Mouse (Mus musculus): ENCODE measurements at regions not wholly inside any gene's neighbourhood (a gene's known extent, or its start where the extent isn't known, plus 50 kb on each side); places are given as distances from the start of the nearest gene placed in this dataset.
A peak's percentile ranks its signal among the peaks of the same experiment; 100 is the strongest.

- DNase-seq (ENCODE audit: low spot score in 2 of 2), result no peak
Measured at GRCm38 (mm10) chr12:25615377-25615776, 518.4 kb upstream of the Id2 start.

GRCm38 (mm10) chr12:25613473-25613872, 516.5 kb upstream of the Id2 start:
- DNase-seq (ENCODE audit: low spot score in 2 of 2), result no peak

GRCm38 (mm10) chr12:25609045-25609444, 512.1 kb upstream of the Id2 start:
- peak in 1 of 2 experiments; percentile 50 for DNase-seq (ENCODE audit: low spot score in 2 of 2)

DNA sequence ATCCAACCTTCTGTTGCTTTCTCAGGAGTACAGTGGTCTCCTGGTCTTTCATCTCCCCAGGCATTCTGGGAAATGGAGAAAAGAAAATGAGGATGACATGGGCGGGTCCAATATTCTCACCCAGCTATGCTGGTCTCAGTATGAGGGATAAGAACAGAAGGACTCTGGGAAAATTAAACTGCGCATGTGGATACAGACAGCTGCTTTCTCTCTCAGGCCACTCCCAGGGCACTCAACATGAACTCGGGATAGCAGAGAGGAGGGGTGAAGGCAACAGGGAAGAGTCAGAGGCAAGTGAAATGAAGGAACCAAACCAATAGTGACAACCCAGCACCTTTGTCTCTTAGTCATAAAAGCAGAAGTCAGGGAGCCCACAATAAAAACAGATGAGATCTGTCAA, 508.5 kb upstream of the Id2 start:
- DNase-seq (ENCODE audit: low spot score in 2 of 2), result no peak

DNA sequence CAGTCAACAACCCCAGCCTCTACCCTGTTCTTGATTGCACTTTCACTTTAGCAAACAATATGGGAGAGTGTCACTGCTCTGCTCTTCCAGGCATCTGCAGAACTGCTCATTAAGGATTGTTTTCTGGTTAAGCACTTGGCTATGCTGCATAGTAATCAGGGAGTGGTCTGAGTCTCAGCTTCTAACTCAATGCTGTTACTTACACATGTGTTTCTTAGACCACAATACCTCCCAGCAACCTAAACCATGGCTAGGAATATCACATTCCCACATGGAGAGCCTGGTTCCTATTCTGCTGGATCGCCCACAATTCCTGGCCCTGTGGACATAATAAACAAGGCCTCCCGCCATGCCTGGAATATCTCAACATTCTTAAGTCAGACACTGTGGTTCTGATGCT, 493.3 kb upstream of the Id2 start:
- DNase-seq (ENCODE audit: low spot score in 2 of 2), result no peak

DNA sequence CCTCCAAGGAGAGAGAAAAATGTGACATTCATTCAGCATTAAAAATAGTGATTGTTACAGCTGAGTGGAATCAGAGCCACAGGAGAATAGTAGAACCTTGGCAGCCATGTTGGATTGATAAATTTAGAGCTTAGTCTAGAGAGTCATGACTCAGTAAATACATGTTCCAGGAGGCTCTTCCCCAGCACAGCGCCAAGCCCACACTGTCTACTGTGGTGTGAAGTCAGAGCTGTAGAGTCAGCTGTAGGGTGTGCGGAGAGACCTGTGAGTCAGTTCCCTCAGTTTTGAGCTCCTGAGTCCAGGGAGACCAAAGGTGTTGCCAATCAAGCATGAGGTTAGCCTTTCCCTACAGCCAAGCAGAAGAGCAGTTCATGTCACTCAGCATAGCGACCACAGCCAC, 488.8 kb upstream of the Id2 start:
- DNase-seq (ENCODE audit: low spot score in 2 of 2), result no peak

GRCm38 (mm10) chr12:25579407-25579806, 482.5 kb upstream of the Id2 start:
- no peak for DNase-seq (ENCODE audit: low spot score in 2 of 2)

DNA sequence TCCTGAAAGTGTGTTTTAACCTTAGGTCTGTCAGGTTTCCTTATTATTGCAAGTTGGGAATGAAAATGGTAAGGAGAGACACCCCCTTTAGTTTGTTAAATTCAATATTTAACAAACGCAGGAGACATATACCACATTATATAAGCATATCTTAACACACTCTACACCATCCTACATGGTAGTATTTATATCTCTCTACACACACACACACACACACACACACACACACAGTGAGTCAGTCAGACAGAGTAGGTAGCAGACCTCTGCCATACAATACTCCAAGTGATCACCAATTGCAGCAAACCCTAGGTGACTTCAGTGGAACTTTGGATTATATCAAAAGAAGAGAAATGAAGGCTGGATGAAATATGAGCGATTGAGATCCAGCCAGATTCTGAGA, 468.2 kb upstream of the Id2 start:
- no peak for DNase-seq (ENCODE audit: low spot score in 2 of 2)

DNA sequence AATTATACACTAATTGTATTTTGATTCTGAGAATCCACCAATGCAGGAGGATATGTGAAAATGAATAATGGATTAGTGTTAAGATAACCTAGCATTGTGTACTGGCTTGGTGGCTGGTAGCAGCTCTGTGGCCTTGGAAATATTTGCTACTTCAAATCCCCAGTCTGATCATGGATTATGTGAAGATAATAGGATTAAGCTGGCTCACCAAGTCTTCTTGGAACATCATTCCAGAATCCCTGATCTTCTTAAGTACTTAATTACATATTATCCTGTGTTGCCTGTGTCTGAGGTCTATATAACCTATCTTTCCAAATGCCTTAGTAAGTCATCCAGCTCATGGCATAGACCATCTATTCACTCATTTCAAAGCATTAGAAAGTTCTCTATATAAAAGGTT, 462.7 kb upstream of the Id2 start:
- no peak for DNase-seq (ENCODE audit: low spot score in 2 of 2)

- no peak for DNase-seq (ENCODE audit: low spot score in 2 of 2)
Measured at GRCm38 (mm10) chr12:25553656-25554055, 456.7 kb upstream of the Id2 start.

DNA sequence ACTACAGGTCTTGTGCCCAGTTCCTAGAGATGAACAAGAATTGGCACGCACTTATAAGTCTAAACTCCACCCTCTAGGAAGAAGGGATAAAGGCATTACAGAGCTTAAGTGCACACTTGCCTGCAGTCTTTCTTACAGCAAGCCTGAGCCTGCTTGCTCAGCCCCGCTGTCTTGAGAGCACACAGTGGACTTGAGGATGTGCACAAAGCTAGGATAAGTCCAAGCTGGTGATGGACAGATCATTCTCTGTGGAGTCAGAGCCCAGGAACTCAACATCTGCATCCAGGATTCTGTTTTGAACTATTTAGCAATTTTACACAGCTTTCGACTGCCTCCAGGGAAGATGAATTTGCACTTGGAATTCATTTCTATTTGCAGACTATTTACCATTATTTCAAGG, 452.8 kb upstream of the Id2 start:
- no peak for DNase-seq (ENCODE audit: low spot score in 2 of 2)

GRCm38 (mm10) chr12:25544253-25544652, 447.3 kb upstream of the Id2 start:
- DNase-seq (ENCODE audit: low spot score in 2 of 2), result no peak

- no peak for DNase-seq (ENCODE audit: low spot score in 2 of 2)
Measured at GRCm38 (mm10) chr12:25534620-25534950, 437.6 kb upstream of the Id2 start.

- peak; percentile 22 to 26 for DNase-seq (ENCODE audit: low spot score in 2 of 2)
Measured at GRCm38 (mm10) chr12:25533709-25534619, 437.0 kb upstream of the Id2 start.

DNA sequence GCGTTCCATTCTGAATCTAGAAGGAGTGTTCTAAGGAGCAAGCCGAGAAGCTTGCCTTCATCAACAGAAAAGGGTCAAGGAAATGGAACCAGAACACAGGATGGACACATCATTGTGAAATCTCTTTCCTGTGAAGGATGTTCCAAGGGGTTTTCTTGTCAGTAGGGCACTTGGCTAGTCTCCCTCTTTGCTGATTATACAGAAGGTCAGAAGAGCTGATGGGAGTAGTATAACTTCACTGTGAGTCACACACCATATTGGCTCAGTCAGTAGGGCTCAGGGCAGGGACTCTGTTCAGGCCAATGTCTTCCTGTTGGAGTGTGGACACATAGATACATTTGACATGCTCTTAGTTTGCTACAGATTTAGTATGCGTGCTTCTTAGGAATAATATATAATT, 433.5 kb upstream of the Id2 start:
- no peak for DNase-seq (ENCODE audit: low spot score in 2 of 2)

GRCm38 (mm10) chr12:25529537-25529936, 432.6 kb upstream of the Id2 start:
- DNase-seq (ENCODE audit: low spot score in 2 of 2), result no peak

DNA sequence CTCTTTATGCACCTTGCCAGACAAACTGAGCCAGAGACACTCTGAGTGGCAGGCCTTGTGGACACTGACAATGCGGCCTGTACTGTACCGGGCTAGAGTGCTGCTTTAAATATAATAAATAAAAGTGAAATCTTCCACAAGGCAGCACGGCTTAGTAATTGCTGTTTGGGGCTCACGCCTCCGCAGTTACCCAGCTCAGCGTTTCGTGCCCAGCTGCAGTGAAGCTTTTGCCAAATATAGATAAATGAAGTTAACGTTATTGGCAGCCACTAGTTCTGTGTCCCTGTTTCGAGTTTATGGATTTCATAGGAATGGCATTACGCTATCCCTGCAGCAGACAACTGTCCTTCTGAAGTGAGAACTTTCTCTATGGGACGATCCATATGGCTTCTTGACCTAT, 429.7 kb upstream of the Id2 start:
- DNase-seq (ENCODE audit: low spot score in 2 of 2), result no peak

DNA sequence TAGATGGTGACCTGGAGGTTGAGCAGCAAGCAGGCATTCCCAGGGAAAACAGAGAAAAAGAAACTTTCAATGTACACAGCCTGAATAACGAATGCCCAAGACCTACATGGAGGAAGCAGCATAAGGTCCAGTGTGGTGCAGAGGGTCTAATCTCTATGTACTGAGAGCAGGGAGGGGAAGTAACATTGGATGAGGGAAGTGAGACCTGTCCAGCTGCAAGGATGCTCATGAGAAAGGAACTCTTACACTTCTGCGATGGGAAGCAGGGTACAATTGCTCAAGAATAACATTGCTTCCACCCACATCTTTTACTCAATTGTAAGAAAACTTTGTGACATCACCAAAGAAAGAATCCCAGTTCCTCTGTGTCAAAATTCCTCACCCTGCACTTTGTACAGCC, 419.8 kb upstream of the Id2 start:
- no peak for DNase-seq (ENCODE audit: low spot score in 2 of 2)

DNA sequence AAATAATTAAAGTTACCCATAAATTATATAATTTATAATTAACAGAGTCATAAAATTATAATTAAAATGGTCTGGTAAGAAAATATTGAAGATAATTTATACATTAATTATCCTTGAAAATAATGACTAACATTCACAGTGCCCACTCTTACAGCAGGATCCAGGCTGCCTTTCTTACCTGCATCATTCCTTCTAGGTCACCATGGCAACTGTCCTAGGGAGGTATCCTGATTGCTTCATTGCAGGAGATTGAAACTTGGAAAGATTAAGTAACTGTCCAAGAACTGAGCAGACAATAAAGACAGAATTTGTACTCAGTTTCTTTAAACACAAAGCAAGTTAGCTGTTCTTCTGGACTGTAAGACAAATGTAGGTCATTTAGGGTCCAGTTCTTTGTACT, 416.7 kb upstream of the Id2 start:
- no peak for DNase-seq (ENCODE audit: low spot score in 2 of 2)

DNA sequence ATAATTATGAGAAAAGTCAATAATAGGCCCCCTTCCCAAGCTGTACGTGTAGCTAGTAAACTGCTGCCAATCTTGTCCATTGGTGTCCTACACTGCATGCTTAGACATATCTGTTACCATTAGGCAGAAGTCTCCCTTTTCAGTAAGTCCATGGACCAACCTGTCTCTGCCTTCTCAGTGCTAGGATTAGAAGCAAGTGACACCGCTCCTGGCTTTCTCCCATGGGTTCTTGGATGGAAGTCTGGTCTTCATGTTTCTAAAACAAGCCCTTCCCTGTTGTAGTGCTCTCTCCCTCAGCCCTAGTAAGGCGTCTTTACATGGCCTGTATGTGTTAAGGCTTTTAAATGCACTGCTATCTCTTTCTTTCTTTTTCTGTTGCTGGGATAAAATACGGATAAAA, 412.7 kb upstream of the Id2 start:
- DNase-seq (ENCODE audit: low spot score in 2 of 2), result no peak

- no peak for DNase-seq (ENCODE audit: low spot score in 2 of 2)
Measured at GRCm38 (mm10) chr12:25493233-25493632, 396.3 kb upstream of the Id2 start.

DNA sequence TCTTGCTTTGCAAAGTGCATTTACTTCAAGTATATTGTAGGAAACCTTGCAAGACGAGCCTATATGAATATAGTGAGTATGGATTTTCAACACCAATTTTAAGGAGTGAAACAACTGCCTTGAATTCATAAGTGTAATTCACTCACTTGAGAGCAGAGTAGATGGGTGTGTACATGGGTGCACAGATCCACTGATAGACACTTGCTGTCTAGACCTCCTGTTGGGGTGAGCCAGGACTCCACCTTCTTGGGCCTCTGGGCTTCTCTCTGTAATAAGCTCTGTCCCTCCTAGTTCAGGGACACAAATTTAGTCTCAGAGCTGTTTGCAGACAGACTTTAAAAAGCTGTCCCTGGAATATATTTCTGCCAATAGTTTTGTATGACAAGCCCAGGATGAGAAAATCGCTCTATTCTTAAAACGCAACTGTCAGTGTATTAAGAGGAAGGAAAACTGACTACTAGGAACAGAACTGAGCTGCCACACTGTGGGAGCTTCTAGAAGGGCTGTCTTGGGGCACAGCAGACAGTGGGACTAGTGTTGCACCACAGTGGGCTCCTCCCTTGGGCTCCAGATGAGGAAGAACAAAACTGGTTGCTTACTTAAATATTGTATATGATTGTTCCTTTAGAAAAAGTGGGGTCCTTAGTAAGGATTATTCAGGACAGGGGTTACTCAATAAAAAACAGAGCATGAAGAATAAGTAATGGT, 395.7 kb upstream of the Id2 start:
- DNase-seq (ENCODE audit: low spot score in 2 of 2), result no peak

- DNase-seq (ENCODE audit: low spot score in 2 of 2), result no peak
Measured at GRCm38 (mm10) chr12:25475180-25475758, 378.3 kb upstream of the Id2 start.
